Mouse (Mus musculus): ENCODE results near the gene Plcd3.

The Plcd3 gene

DNA sequence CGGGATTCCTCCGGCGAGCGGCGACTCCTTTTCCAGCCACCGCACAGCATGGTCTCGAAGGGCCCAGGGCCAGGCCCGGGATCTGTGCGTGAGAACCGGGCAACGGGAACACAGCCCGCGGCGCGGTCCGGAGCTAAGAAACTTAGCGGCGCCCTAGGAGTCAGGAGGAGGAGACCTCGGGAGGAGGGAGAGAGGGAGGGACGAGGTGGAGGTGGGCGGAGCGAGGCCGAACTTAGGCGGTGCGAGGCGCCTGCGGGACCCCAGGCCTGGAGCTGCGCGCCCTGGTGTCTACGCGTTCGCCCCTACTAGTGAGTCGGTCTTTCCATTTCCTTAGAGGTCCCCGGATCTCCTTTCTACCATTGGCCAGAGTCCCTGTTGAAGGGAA lies at the start of gene Plcd3, which contains the start of gene Acbd4:
TSS of gene Plcd3 (minus strand) at position 178 of the 385 bp plus-strand sequence.
TSS of gene Acbd4 (plus strand) at position 202 of the 385 bp plus-strand sequence.
- DNase-seq = peak; percentile 54

GRCm38 (mm10) chr11:103149771-103150170 lies 48.3 kb upstream of the Plcd3 start:
- DNase-seq = no peak

DNA sequence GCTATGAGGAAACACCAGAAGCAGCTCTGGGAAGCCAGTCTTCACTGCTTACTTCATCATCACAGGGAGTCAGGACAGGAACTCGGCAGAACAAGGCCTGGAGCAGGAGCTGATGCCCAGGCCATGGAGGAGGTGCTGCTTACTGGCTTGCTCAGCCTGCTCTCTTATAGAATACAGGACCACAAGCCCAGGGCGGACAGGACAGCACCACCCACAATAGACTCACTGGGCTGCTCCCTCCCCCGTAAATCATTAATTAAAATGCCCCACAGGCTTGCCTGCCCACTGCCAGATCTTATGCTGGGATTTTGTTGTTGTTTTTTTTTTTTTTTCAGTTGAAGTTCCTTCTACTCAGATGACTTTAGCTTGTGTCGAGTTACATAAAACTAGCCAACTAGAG lies 46.3 kb upstream of the Plcd3 start:
- no peak for DNase-seq

GRCm38 (mm10) chr11:103146386-103146785 lies 44.9 kb upstream of the Plcd3 start:
- DNase-seq = no peak

DNA sequence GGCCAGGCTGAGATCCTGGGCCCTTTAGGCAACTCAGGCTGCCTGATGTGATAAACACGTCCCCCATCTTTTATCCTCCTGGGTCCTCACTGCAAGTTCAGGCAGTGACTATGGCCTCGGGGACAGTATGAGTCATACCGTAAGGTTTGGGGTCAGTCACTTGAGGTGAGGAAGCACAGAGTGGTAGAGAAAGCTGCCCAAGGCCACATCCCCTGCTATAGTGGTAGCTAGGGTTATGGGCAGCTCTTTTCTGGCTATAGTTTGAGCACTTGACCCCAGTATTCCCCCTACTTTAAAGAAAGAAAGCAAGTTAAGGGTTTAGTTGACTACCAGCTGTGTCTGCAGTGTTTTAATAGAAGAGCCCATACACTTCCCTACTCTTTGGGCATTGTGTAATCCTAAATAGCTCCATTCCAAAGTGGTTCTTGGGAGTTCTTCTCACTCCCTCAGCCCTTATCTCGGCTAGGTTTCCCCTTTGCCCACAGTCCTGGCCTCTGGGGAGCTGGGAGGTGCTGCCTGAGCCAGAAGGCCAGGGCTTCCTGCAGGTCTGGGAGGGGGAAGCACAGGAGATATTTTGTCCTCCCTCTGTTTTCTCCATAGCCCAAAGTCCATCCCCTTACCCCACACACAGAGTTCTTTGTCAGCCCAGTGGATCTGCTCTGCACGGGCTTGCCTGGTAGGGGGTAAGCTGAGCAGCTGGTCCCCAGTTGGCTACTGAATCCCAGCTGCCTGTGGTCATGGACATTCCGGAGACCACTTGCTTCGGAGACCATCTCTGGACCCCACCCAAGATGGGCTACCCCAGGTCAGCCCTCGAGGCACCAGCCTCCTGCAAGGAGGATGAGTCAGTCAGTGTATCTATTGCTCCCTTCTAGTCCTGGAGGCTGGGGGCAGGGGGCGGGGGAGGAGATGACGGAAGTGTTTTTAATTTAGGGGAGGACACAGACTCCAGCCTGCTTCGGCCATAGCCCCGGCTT lies 43.1 kb upstream of the Plcd3 start:
- no peak for DNase-seq

GRCm38 (mm10) chr11:103142441-103143182 lies 41.2 kb upstream of the Plcd3 start:
- peak; percentile 80 for DNase-seq

- no peak for DNase-seq
Measured at GRCm38 (mm10) chr11:103141944-103142255, 40.4 kb upstream of the Plcd3 start.

- DNase-seq = peak; percentile 31
Measured at GRCm38 (mm10) chr11:103141101-103141943, 39.9 kb upstream of the Plcd3 start.

DNA sequence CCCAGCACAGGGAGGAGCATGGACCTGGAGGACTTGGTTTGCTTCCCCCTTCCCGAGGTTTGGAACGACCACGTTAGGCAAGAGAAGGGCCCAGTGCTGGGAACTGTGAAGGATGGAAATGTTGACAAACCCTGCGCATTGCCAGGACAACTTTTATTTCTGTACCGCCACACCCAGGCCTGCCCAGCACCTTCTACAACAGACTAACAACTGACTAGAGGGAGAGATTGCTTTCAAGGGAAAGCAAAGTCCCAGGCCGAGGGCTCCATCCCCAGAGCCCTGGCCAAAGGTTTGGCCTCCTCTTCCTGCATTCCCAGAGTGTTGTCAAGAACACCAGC lies 39.3 kb upstream of the Plcd3 start:
- DNase-seq = no peak

- DNase-seq = no peak
Measured at GRCm38 (mm10) chr11:103139951-103140762, 38.7 kb upstream of the Plcd3 start.

DNA sequence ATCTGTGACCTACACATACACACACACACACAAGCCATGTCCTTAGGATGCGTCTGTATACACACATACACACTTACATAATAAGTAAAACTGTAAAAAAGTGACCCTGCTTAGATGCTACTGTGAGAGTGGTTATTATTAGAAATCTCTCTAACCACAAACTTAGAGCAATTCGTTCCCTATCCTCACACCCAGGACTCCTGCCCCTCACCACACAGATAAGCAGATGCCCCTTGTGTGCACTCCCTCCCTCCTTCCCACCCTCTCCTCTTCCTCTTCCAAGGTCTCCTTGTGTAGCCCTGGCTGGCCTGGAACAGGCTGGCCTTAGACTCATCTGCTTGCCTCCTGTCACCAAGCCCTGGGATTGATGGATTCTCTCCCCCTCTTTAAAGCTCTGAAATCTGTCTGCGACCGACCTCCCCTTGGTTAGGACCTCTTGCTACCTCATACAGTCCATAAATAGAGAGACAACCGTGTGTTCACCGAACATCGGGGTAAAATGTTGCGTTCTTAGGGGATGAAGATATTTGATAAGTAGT lies 34.6 kb upstream of the Plcd3 start:
- DNase-seq = no peak

DNA sequence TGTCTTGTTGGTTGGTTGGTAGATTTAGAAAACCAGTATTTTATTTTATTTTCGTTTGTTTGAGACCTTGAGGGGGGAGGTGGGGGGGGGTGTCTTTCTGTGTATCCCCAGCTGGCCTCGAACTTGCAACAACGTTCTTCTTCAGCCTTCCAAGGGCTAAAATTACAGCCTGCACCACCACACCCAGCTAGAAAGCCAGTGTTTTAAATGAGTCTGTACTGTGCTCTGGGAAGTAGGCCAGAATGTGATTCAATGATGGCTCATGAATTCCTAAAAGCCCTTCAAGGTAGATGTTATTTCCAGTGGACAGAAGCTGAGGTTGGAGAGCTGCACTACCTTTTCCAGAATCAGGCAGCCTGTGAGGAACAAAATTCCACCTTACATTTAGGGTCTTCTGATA lies 32.8 kb upstream of the Plcd3 start:
- no peak for DNase-seq

DNA sequence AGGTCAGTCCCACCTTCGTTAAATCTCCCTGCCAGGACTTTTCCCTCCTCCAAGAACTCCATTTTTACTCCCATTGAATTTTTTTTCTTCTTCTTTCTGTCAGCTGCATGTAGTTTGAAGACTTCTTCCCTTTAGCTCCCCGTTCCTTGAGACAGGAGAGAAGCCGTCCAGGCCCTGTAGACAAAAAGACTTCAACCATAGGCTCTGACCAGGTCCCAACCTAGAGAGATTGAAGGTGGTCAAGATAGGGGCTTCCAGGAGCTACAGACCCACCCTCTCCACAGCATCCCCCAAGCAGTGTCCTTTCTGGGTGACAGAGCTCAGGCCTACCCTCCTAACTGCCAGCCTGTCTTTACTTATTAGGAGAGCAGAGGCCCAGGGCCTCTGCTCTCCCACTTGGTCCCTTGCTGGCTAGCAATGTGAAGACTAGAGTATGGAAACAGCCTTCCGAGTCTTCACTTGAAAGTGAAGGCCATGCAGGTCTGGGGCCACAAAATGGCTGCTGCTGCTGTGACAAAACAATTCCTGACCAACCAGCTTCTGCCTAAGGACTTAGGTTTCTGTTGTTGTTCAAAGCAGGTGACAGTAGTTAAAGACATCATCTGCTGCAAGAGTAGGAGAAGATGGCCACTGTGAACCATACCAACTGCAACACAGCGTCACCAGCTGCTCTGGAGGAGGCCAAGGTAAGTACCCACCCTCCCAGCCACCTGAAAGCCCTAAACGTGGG lies 32.2 kb upstream of the Plcd3 start:
- DNase-seq = no peak

- DNase-seq = peak; percentile 100
Measured at GRCm38 (mm10) chr11:103132576-103133455, 31.4 kb upstream of the Plcd3 start.

GRCm38 (mm10) chr11:103131701-103132575 lies 30.5 kb upstream of the Plcd3 start, which contains the start of gene Hexim2:
Hexim2 (plus strand) TSS chr11:103132429.
- DNase-seq = peak; percentile 71

- DNase-seq = no peak
Measured at GRCm38 (mm10) chr11:103120315-103120714, 18.9 kb upstream of the Plcd3 start.

- DNase-seq = no peak
Measured at GRCm38 (mm10) chr11:103119609-103120008, 18.2 kb upstream of the Plcd3 start.

GRCm38 (mm10) chr11:103118866-103119265 lies 17.4 kb upstream of the Plcd3 start:
- DNase-seq = no peak

DNA sequence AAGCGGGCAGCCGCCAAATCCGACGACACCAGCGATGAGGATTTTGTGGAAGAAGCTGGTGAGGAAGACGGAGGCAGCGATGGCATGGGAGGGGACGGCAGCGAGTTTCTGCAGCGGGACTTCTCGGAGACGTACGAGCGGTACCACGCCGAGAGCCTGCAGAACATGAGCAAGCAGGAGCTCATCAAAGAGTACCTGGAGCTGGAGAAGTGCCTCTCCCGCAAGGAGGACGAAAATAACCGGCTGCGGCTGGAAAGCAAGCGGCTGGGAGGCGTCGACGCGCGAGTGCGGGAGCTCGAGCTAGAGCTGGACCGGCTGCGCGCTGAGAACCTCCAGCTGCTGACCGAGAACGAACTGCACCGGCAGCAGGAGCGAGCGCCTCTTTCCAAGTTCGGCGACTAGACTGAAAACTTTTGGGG lies 16.1 kb upstream of the Plcd3 start:
- DNase-seq = peak; percentile 47
